Mouse (Mus musculus) forebrain, embryonic 16.5 days (tissue): Measurements from ENCODE around the gene Sln. TPM values are rescaled to one million over a fixed set of nuclear protein-coding genes. Genes with fewer than 3 reads are reported as not detected.

Experiments
- ATAC-seq: fragments of 200-750 bp; cut with Nextera tagmentation; 2 replicates; pipeline ENCODE4 v1.8.0; 2017; ENCODE audit warnings: mild to moderate bottlenecking, moderate library complexity
- H3K27ac ChIP-seq: fragments of 300-500 bp; sonication (generic); 2 replicates; pipeline ENCODE4 v1.5.1; 2014; ENCODE audit warnings: low read length, control low read depth
- H3K27me3 ChIP-seq: fragments of 300-500 bp; sonication (generic); replicated peaks from 2 replicates; pipeline ENCODE4 v1.6.1; 2014; ENCODE audit warnings: low read length; ENCODE audit not compliant: control insufficient read depth, insufficient read depth
- H3K36me3 ChIP-seq: fragments of 300-500 bp; sonication (generic); 2 replicates; pipeline ENCODE4 v1.6.1; 2014; ENCODE audit not compliant: control insufficient read depth, insufficient read depth
- H3K4me1 ChIP-seq: fragments of 300-500 bp; sonication (generic); replicated peaks from 2 replicates; pipeline ENCODE4 v1.6.1; 2014; ENCODE audit warnings: low read length; ENCODE audit not compliant: control insufficient read depth, insufficient read depth
- H3K4me2 ChIP-seq: fragments of 300-500 bp; sonication (generic); 2 replicates; pipeline ENCODE4 v1.6.1; 2014; ENCODE audit warnings: mild to moderate bottlenecking, low read length, control low read depth
- H3K4me3 ChIP-seq: fragments of 300-500 bp; sonication (generic); replicated peaks from 2 replicates; pipeline ENCODE4 v1.5.1; 2014; ENCODE audit warnings: mild to moderate bottlenecking, low read length, control low read depth
- H3K9ac ChIP-seq: fragments of 300-500 bp; sonication (generic); replicated peaks from 2 replicates; pipeline ENCODE4 v1.6.1; 2014; ENCODE audit warnings: low read depth, low read length, control low read depth
- H3K9me3 ChIP-seq: fragments of 300-500 bp; sonication (generic); 2 replicates; pipeline ENCODE4 v1.6.1; 2016; ENCODE audit warnings: low read length; ENCODE audit not compliant: control insufficient read depth
- WGBS: fragments of 180-500 bp; shearing (Covaris S2); extraction: QIAGEN DNeasy Blood & Tissue Kit; methylation state at CpG from one replicate; pipeline ENCODE4 v1.1.7; 2014; 5-methylcytosine and 5-hydroxymethylcytosine counted together
- polyA plus RNA-seq: library from polyadenylated mRNA; unstranded; fragments of >200 nt; fragmentation: Nextera tagmentation; extraction: Ambion mirVana; gene quantifications from 2 replicates; pipeline ENCODE4 v1.2.1, GENCODE M21; 2015

Sln gene
- 1.1 and 1.7 TPM in 2 replicates for polyA plus RNA-seq

DNA sequence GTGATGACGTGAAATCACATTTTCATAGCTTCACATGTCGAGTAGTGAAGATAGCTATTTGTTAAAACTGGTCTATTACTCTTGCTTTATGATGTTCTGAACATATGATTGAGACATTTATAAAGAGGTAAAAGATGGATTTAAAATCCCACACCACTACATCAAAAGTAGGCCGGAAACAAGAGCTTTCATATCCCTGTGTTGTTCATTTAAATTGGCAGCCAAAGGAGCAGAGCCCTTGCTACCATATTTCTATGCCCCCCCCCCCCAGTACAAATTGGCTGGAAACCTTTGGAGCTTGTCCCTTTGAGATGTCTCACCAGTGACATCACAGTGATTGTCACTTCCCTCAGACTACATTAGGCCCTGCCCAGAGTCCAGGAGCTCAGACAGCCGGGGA lies at the start of gene Sln:
Sln (plus strand) TSS at position 301 of the 400 bp plus-strand sequence.
- Histone ChIP-seq H3K36me3 (no peaks in the 10 kb centered on the region), H3K9ac (no peak within 1 kb of the TSS), H3K9me3 (no peaks in the 10 kb centered on the region), H3K4me3 (no peak within 1 kb of the TSS), H3K4me2 (no peak within 1 kb of the TSS), H3K27me3 (no peaks in the 10 kb centered on the region), H3K27ac (peak within 1 kb of the TSS; percentile 87), H3K4me1 (peaks cover 10% of the 10 kb centered on the region)
- ATAC-seq: no peak
- 78% methylated on average over 4 of the region's 4 CpGs for WGBS

- H3K4me3 ChIP-seq: no peak overlapping the region
- H3K9me3 ChIP-seq: no peaks in the 10 kb centered on the region
- no peaks in the 10 kb centered on the region for H3K36me3 ChIP-seq
- H3K9ac ChIP-seq: no peak overlapping the region
- H3K27ac ChIP-seq: no peak overlapping the region
- 92% methylated on average over 7 of the region's 7 CpGs for WGBS
- no peaks in the 10 kb centered on the region for H3K4me1 ChIP-seq
- no peaks in the 10 kb centered on the region for H3K27me3 ChIP-seq
- no peak overlapping the region for H3K4me2 ChIP-seq
- ATAC-seq: no peak
These were observed 47.0 kb upstream of the Sln start for GRCm38 (mm10) chr9:53802921-53803320.

DNA sequence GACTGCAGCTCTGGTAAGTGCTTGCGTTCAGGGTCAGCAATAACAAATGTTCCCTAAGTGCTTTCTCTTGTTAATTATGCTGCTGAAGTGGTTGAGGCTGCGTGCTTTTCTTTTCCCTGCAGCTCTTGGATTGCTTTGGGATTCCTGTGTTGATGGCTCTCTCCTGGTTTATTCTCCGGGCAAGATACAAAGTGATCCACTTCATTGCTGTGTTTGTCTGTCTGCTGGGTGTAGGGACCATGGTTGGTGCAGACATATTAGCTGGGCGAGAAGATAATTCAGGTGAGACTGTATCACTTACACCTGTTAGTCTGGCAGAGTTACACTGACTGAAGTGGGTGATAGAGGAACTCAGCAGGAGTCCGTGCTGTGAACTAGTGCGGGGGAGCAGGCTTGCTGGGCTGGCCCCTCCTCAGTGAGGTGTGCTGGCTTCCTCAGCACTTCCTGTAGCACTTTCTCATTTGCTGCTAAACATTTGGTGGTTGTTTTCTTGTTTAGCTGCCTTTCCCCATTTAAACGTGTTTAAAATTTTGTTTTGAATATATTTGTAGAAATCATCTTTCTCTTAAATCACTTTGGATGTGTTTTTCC lies 43.4 kb upstream of the Sln start:
- H3K36me3 ChIP-seq: no peaks in the 10 kb centered on the region
- whole genome bisulfite sequencing: 28% methylated on average over 7 of the region's 7 CpGs
- no peak overlapping the region for H3K27ac ChIP-seq
- H3K9ac ChIP-seq: no peak overlapping the region
- H3K4me3 ChIP-seq: no peak overlapping the region
- no peak overlapping the region for H3K4me2 ChIP-seq
- no peak for ATAC-seq
- no peaks in the 10 kb centered on the region for H3K4me1 ChIP-seq
- H3K9me3 ChIP-seq: no peaks in the 10 kb centered on the region
- H3K27me3 ChIP-seq: no peaks in the 10 kb centered on the region

DNA sequence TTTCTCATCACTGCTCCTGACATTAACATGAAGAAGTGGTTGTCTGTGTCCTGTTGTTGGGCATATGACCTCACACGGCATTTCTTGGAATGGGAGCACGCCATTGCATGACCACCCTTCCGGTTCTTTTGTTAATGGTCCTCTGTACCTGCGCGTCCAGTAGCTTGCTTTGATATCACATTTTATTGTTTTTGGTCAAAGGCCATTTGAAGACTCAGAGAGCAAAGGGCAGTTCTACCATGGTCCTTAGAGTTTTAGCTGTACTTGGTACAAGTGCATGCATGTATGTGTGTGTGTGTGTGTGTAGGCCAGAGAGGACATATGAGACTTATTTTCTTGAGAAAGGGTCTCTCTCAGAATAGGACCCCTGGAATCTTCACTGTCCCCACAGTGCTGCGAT lies 36.5 kb upstream of the Sln start:
- Histone ChIP-seq H3K9me3 (no peaks in the 10 kb centered on the region), H3K4me2 (no peak overlapping the region), H3K27ac (no peak overlapping the region), H3K4me1 (no peaks in the 10 kb centered on the region), H3K4me3 (no peak overlapping the region), H3K9ac (no peak overlapping the region), H3K27me3 (no peaks in the 10 kb centered on the region), H3K36me3 (no peaks in the 10 kb centered on the region)
- WGBS: 93% methylated on average over 6 of the region's 6 CpGs
- ATAC-seq: no peak

DNA sequence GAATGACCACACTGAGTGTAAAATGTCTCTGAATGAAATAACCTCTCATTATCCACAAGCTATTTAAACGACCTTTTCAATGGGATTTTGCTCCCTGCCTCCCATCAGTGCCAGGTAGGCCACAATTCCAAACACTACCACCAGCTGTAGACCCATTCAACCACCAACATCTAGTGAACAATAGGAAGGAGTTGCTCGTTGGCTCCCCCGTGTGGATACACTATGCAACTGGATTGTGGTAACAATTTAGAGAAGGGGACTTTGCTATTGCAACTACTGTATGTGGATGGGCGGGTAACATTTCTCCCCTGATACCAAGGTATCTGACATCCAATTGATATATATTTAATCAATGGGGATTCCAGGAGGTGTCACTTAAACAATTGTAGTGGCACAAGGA lies 31.2 kb upstream of the Sln start:
- Histone ChIP-seq H3K27ac (no peak overlapping the region), H3K27me3 (no peaks in the 10 kb centered on the region), H3K9me3 (no peaks in the 10 kb centered on the region), H3K9ac (no peak overlapping the region), H3K4me2 (no peak overlapping the region), H3K4me1 (no peaks in the 10 kb centered on the region), H3K36me3 (no peaks in the 10 kb centered on the region), H3K4me3 (no peak overlapping the region)
- WGBS: 40% methylated on average over 4 of the region's 4 CpGs
- ATAC-seq: no peak

DNA sequence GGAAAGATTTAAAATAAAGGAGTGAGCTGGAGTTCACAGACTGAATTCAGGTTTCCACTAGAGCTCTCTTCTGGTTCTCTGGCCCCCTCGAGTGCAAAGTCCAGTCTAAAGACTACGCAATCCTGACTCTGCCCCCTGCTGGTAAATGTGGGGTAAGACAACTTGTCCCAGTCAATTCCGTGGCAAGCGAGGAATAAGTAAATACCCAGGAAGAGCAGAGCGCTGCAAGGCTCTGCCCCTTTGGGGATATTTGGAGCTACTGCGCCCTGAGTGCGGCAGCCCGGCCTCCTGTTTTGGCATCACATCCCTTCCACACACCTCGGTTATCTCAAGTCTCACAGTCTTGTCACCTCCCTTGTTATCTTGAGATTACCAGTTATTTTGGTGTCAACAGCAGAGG lies 24.6 kb upstream of the Sln start:
- 11% methylated on average over 9 of the region's 9 CpGs for WGBS
- peaks cover 2% of the 10 kb centered on the region; the same call in 1 of the 2 replicates for H3K4me1 ChIP-seq
- no peak overlapping the region for H3K9ac ChIP-seq
- H3K27me3 ChIP-seq: no peaks in the 10 kb centered on the region
- H3K4me3 ChIP-seq: no peak overlapping the region
- H3K9me3 ChIP-seq: no peaks in the 10 kb centered on the region
- ATAC-seq: peak; percentile 26; the same call in 1 of the 2 replicates
- no peak overlapping the region for H3K27ac ChIP-seq
- H3K4me2 ChIP-seq: no peak overlapping the region; the same call in 1 of the 2 replicates
- no peaks in the 10 kb centered on the region for H3K36me3 ChIP-seq

DNA sequence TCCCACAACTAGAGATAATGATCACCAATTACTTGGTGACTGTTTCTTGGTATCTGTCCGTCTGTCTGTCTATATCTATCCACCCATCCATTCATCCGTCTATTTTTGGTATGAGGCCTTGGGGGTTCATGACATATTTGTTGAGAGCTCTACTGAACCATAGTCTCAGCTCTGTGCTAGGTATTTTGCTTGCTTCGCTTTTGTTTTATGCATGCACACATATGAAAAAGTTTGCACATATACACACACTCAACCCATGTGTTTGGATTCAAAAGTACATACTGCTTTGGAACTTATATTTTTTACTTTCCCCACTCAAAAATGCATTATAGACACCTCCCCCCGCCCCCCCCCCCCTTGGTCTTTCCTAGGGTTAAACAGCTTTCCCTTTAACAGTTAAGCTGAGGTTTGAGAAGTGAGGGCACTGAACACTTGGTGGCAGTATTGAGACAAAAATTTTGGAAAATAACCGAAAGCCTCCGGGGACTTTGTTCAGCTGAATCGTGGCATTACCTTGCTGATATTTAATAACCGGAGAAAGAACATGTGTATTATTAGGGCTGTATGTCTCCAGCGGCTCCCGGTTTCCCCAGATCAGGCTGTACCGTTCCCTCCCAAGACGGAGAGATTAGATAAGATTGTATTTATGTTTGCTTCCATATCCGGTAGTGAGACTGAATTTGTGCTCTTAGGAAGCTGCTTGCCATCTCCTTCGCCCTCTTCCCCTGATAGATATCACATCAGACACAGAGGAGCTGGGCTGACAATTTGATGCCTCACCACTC lies 20.7 kb upstream of the Sln start:
- peak overlapping the region; percentile 75 for H3K27ac ChIP-seq

GRCm38 (mm10) chr9:53829866-53830209 lies 20.1 kb upstream of the Sln start:
- Histone ChIP-seq H3K9me3 (no peaks in the 10 kb centered on the region), H3K4me2 (peak overlapping the region; percentile 45), H3K4me3 (peak overlapping the region; percentile 40), H3K4me1 (peaks cover 2% of the 10 kb centered on the region; the same call in 1 of the 2 replicates), H3K9ac (peak overlapping the region; percentile 55), H3K27ac (peak overlapping the region; percentile 75), H3K36me3 (no peaks in the 10 kb centered on the region), H3K27me3 (no peaks in the 10 kb centered on the region)
- 41% methylated on average over 2 of the region's 2 CpGs for WGBS
- ATAC-seq: peak; percentile 73

More for the DNA sequence above, 20.7 kb upstream of the Sln start:
- Histone ChIP-seq H3K9me3 (no peaks in the 10 kb centered on the region), H3K4me1 (peaks cover 2% of the 10 kb centered on the region; the same call in 1 of the 2 replicates), H3K9ac (peak overlapping the region; percentile 55), H3K27me3 (no peaks in the 10 kb centered on the region), H3K4me3 (peak overlapping the region; percentile 40), H3K4me2 (peak overlapping the region; percentile 45), H3K36me3 (no peaks in the 10 kb centered on the region)
- WGBS: 20% methylated on average over 14 of the region's 14 CpGs
- peak; percentile 85 for ATAC-seq

- Histone ChIP-seq H3K4me3 (no peak overlapping the region), H3K4me2 (no peak overlapping the region), H3K36me3 (no peaks in the 10 kb centered on the region), H3K27me3 (no peaks in the 10 kb centered on the region), H3K9me3 (no peaks in the 10 kb centered on the region), H3K27ac (no peak overlapping the region), H3K4me1 (no peaks in the 10 kb centered on the region), H3K9ac (no peak overlapping the region)
- WGBS: 74% methylated on average over 3 of the region's 3 CpGs
- no peak for ATAC-seq
These were observed 14.9 kb upstream of the Sln start for GRCm38 (mm10) chr9:53835039-53835438.
